Mouse (Mus musculus) kidney, postnatal 36 days (tissue): ENCODE measurements around the gene Urb1.

ENCODE experiments used
- DNase-seq, 2 experiments: peaks; one replicate each; pipeline ENCODE4 v3.0.0; 2021 to 2022; ENCODE audit warnings: mixed read lengths in 2 of 2

The Urb1 gene

GRCm38 (mm10) chr16:90765195-90765877 lies 44.9 kb downstream of the Urb1 start:
- no peak for DNase-seq

GRCm38 (mm10) chr16:90760515-90760914 lies 49.7 kb downstream of the Urb1 start:
- no peak for DNase-seq

- no peak for DNase-seq
Measured at GRCm38 (mm10) chr16:90759335-90759734, 50.9 kb downstream of the Urb1 start.

DNA sequence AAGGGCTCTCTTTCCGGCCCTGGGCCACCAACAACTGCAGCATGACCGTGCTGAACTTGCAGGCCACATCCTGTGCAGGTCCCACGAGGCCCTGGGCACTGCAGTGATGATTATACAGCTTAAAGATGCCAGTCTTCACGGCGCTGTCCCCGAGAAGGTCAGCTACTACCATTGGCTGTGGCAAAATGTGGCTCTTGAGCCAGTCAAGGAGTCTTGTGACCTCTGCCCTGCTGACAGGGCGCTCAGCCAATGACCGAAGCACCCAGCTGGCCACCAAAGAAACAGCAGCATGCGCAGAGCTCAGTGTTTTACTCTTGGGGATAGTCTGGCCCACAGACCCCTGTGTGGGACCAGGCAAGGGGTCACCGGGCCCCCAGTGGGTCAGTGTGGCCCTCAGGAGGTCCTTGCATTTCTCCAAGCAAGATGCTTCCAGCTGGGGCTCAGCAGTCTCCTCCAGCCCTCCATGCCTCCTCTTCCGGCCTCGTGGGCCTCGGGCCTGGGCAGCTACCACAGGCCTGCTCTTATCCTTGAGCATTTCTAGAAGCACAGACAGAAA lies 56.7 kb downstream of the Urb1 start:
- peak in 1 of 2 experiments; percentile 51 for DNase-seq

DNA sequence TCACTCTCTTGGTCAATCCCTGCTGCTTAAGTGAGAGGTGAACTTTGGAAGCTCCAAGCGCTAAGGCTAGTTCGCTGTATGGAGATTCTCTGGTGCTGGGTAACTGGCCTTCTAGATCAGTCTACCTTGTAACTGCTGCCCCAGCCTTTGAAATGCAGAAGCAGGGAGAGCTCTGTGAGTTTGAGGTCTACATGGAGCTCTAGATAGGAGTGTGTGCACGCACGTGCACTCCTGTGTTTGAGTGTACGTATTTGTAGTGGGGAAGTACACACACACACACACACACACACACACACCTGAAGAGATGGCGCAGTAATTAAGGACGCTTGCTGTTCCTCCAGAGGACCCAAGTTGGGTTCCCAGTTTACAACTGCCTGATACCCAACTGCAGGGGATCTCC lies 62.0 kb downstream of the Urb1 start:
- no peak for DNase-seq

DNA sequence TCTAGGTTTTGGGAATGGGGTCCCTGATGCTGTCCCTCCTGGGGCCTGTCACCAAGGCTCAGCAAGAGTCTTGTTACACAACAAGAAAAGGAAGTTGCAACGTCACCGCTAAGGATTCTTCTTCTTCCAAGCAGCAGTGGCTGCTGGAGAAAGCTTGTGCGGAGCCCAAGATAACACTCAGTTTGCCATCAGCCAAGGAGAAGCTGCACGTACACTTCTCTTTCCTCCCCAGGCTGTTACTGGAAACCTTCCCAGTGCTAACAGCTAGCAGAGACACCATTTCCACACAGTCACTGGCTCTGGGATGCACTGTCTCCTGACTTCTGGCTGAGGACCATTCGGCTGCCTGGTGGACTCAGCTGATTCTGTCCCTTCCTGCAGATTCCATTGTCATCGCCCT lies 63.1 kb downstream of the Urb1 start:
- no peak for DNase-seq

DNA sequence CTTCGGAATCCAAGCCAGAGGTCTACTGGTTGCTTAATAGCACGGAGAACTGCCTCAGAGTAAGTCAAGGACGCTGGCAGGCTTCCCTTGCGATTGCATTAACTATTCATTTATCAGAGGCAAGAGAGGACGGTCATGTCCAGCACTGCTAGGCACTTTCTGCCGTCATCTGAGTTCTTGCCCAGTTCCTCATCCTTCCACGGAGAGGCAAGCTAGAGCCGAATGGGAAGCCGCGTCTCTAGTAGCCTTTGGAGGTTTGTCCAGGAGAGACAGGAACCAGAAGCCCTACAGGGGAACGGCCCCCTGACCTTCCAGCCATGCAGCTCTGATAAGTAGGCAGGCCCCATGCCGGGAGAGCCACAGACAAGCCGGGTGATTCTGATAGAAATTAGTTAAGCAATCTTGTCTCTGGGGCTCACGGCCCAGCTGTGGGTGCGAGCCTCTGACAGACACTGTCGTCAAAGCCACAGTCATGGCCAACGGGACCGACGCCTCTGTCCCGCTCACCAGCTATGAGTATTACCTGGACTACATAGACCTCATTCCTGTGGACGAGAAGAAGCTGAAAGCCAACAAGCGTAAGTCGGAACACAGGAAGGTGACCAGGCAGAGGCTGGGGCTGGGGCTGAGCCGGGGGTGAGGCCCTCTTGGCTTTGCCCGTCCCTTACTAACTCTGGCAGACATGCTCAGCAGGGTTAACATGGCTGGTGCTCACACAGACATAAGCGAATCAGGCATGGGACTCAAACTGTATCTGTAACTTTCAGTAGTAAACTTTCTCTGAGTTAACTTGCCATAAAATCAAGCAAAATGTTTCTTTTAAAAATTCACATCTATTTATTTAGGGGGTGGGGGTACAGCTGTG lies 71.9 kb downstream of the Urb1 start, which contains the start of gene Mrap:
Mrap (plus strand) TSS at position 116 of the 865 bp plus-strand sequence.
- no peak for DNase-seq

DNA sequence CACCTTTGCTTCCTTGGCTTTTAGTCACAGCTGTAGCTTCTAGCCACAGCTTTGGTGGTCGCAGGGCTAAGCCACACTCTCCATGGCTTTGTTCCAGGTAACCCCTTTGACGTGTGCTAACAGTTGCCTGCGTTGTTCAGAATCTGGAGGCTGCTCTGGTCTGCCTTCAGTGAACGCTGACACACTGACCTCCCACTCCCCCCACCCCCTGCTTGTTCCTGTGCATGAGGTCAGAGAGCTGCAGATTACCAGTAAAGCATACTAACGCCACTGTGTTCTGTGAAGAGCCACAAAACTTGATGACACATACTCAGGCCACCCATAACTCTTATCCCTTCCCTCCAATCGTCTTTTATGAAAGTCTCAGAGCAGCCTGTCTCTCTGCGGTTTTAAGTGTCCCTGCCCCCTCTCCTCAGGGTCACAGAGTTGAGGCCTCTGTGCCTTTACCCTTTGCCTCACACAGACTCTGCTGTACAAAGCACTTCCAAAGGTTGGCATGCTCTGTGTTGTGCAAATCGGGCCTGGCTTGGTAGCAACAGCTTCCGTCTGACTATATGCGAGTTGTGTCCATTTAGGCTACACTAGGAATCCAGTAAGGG lies 73.4 kb downstream of the Urb1 start:
- DNase-seq = peak; percentile 21 to 26

DNA sequence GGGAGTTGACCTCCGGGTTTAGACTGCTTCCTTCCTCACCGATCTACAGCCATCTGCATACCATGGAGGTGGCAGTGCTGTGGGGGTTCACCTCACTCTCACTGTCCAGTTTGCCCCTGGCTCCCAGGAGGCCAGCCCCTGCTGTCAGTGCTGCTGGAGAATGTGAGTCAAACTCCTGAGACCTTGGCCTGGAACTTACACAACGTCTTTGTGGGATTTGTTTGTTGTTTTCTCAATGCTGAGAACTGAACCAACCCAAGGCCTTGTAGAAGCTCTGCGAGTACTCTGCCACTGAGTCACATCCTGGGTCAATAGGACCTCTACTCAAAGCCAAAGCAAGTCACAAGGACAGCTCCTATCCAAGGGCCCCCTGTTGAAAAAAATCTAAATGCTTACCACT lies 74.6 kb downstream of the Urb1 start:
- no peak for DNase-seq

DNA sequence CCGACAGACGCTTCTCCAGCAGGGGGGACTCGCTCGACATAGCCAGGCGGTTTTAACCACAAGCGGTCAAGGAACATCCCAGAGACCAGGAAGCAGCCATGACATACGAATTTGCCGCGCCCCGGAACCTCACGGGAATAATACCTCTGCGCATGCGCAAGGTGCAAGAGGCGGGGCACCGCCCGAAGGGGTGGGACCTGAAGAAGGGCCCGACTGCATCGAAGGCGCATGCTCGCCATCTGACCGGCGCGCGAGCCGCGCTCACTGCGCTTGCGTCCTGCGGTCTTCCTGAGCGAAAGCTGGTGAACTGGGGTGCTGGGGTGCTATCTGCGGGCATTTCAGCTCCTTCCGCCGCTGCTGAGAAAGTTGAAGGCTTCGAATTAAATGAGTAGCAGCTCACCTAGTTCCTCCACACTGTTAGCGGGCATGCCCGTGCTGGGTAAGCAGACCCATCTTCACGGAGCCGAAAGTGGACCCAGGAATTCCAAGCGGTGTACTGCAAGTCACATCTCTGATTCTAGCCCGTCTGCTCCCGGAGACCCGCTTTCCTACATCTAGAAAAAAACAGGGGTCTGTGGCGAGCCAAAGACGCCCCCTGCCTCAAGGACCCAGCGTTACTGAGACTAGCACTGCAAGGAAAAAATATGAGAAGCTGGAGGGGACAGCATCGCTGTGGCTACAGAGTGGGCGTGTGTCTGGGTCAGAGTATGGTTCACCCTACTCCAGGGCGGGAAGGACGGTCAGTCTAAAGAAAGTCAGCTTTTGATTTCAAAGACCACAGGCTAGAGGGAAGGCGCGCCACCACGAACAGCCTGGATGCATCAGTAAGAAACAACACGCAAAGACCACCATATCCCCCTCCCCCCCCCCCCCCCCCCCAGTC lies 82.7 kb downstream of the Urb1 start, which contains the start of gene Mis18a:
Mis18a (minus strand) TSS at position 172 of the 883 bp plus-strand sequence.
- DNase-seq = peak; percentile 95 to 97

GRCm38 (mm10) chr16:90726600-90727227 lies 83.5 kb downstream of the Urb1 start:
- no peak for DNase-seq

DNA sequence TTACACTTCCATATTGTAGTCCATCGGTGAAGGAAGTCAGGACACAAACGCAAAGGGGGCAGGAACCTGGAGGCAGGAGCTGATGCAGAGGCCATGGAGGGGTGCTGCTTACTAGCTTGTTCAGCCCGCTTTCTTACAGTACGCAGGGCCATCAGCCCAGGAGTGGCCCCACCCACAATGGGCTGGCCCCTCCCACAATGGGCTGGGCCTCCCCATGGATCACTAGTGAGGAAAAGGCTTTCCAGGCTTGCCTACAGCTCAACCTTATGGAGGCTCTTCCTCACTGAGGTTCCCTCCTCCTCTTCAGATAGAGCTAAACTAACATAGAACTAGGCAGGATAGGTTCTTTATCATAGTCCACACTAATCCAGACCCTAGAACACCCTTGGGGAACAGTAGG lies 86.2 kb downstream of the Urb1 start:
- DNase-seq = no peak

DNA sequence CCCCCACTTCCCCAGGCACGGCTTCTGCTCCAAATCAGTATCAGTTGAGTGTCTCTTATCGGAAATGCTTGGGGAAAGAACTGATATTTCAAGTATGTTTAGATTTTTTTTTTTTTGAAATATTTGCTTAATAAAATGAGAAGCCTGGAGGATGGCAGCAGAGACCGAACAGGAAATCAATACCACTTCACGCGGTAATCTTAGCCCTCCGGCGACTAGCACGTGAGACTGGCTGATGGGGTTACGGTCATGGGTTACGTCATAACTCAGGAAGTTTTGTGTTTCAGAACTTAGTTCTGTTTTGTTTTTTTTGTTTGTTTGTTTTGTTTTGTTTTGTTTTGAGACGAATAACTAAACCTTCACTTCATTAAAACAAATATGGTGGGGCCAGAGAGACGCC lies 99.9 kb downstream of the Urb1 start:
- no peak for DNase-seq

GRCm38 (mm10) chr16:90709711-90710289 lies 100.4 kb downstream of the Urb1 start:
- peak; percentile 56 to 72 for DNase-seq

GRCm38 (mm10) chr16:90706279-90706678 lies 103.9 kb downstream of the Urb1 start:
- DNase-seq = no peak

DNA sequence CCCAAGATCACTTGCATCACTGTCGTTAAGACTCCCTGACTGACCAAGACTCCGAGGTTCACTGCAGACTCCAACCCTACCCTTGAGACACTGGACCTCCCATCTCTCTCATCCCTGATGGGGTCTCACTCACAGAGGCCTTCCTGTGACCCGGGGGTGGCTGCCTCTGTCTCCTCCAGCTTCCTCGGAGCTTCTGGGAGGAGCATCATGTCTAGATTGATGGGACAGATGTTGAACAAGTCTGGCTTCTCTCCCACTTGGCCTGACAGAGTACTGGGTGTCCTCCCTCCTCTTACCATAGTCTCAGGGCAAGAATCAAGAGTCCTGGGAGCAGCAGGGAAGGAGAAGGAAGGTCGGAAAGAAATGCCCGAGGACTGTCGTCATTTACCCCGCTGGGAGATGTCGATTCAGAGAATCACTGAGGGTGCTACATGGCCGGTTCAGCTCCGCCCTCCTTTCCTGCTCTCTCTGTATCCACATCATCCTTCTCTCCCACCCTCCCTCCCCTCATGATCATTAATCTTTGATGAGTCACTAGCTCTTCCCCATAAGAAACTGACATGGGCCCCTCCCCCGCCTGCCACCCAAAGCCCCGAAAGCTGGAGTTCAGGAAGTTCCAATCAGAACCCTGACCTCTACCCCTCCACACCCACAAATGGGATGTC lies 105.9 kb downstream of the Urb1 start:
- no peak for DNase-seq

DNA sequence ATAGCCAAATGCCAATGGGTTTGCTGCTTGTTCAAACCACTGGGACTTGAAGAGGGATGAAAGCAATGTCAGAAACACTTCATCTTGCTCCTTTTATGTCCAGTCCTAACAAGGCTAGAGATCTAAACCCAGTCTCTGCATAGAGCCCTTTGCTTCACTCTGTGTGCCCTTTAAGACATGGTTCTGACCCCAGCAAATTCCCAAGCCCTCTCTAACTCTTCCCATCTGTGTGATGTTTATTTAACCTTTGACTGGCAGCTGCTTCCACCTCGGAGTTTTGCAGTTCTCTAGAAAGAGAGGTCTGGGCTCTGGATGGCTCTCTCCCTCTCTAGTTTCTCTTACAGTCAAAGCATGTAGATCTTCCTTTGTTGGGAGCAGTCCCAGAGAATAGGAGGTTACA lies 106.6 kb downstream of the Urb1 start:
- DNase-seq = no peak

DNA sequence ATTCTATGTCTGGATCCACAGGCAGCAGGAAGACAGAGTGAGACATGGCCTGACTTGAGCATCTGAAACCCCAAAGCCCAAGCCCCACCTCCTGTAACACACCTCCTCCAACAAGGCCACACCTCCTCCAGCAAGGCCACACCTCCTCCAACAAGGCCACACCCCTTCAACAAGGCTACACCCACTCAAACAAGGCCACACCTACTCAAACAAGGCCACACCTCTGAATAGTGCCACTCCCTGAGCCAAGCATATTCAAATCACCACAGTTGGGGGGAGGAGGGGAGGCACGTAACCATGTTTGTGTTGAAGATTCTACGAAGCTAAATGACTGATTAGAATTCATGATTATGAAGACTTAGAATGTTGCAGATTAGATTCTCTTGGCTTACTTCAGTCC lies 108.7 kb downstream of the Urb1 start:
- no peak for DNase-seq
